Comparison of ENCODE assay signal across 8 mouse cellular contexts in genomic region chr10:125264938-125265337, GRCm38 (mm10).
A peak's percentile ranks its signal among the peaks of the same experiment; 100 is the strongest.
DNase-seq lines count a peak whose midpoint lies in the region; ATAC-seq and TF ChIP-seq lines count a peak whose summit lies in the region.

No protein-coding gene starts in this region.

- H3K4me2 ChIP-seq in liver, embryonic 14.5 days (ENCODE audit: low read depth), result no peak overlapping the region

- no peaks in the 10 kb centered on the region for H3K27me3 ChIP-seq in liver, embryonic 14.5 days (ENCODE audit: control insufficient read depth, insufficient read depth, low read length)

- no peak overlapping the region for H3K4me3 ChIP-seq in liver, embryonic 14.5 days (ENCODE audit: insufficient read depth in 1 of 2, low read depth in 2 of 2, low read length in 2 of 2)

- WGBS in liver, embryonic 14.5 days (ENCODE audit: insufficient replicate concordance), result 40% methylated on average over 4 of the region's 4 CpGs

- no peak overlapping the region for H3K27ac ChIP-seq in liver, embryonic 14.5 days

- no peaks in the 10 kb centered on the region for H3K36me3 ChIP-seq in liver, embryonic 14.5 days (replicated peaks; ENCODE audit: control insufficient read depth, insufficient read depth, low read depth)

- H3K4me1 ChIP-seq in liver, embryonic 14.5 days (replicated peaks; ENCODE audit: control insufficient read depth in 2 of 2, insufficient read depth in 2 of 2, low read length in 1 of 2), result no peaks in the 10 kb centered on the region

- TF ChIP-seq EP300 in liver, embryonic 14.5 days (IDR thresholded peaks at IDR 0.05; ENCODE audit: low read depth), result no peak

- DNase-seq in urinary bladder, postnatal 25 days (ENCODE audit: low spot score), result peak; percentile 19
- no peak for DNase-seq in urinary bladder, postnatal 4 days (ENCODE audit: low spot score in 2 of 2)
- DNase-seq in heart, adult 8-10 months (ENCODE audit: low spot score), result peak; percentile 21
- peak; percentile 60 for DNase-seq in kidney, postnatal 10 days
- DNase-seq in liver, embryonic 14.5 days (ENCODE audit: low read depth in 3 of 3, low spot score in 3 of 3), result no peak
- peak; percentile 34 for DNase-seq in retina, postnatal 1 day

- no peaks in the 10 kb centered on the region for H3K9me3 ChIP-seq in liver, embryonic 14.5 days (ENCODE audit: control insufficient read depth, low read length)

- H3K9ac ChIP-seq in liver, embryonic 14.5 days (replicated peaks), result no peak overlapping the region

- ATAC-seq in common myeloid progenitor, adult 5-6 weeks (replicated peaks; ENCODE audit: low read depth, poor library complexity, severe bottlenecking), result peak; percentile 88
- ATAC-seq in liver, embryonic 14.5 days (ENCODE audit: insufficient read depth), result no peak
- no peak for ATAC-seq in inflammation-experienced regulatory T-cells, adult 6 months

- peak; percentile 64 for TF ChIP-seq CTCF in liver, embryonic 14.5 days (IDR thresholded peaks at IDR 0.05; ENCODE audit: low read depth)

Comparison
In these comparisons a context has a peak if more than half of its experiments do, and no peak if none do; other contexts are left out.
1. DNase-seq: peak in urinary bladder, postnatal 25 days (single experiment), heart, adult 8-10 months (single experiment), kidney, postnatal 10 days (single experiment) and retina, postnatal 1 day (single experiment); none in urinary bladder, postnatal 4 days (0 of 2) and liver, embryonic 14.5 days (0 of 3).